8 mouse cellular contexts compared by ENCODE assay signal in genomic region chr7:100927287-100928000, GRCm38 (mm10). TPM values are rescaled to one million over a fixed set of nuclear protein-coding genes. Genes with fewer than 3 reads are reported as not detected.
DNase-seq lines count a peak whose midpoint lies in the region; ATAC-seq and TF ChIP-seq lines count a peak whose summit lies in the region.

No protein-coding gene starts in this region.

- H3K9me3 ChIP-seq in forebrain, embryonic 14.5 days (replicated peaks; ENCODE audit: control insufficient read depth, low read length): no peaks in the 10 kb centered on the region
- no peaks in the 10 kb centered on the region for H3K9me3 ChIP-seq in limb, embryonic 11.5 days (ENCODE audit: control insufficient read depth, low read length)
- H3K9me3 ChIP-seq in neural tube, embryonic 14.5 days (ENCODE audit: control insufficient read depth, low read length): no peaks in the 10 kb centered on the region

- H3K79me2 ChIP-seq in liver, adult 2 months (ENCODE audit: control insufficient read depth, insufficient read depth, low read length): no peaks in the 10 kb centered on the region

- peak overlapping the region; percentile 92 for H3K4me2 ChIP-seq in forebrain, embryonic 14.5 days (ENCODE audit: low read length)
- peak overlapping the region; percentile 60 for H3K4me2 ChIP-seq in limb, embryonic 11.5 days (ENCODE audit: low read depth, severe bottlenecking)
- peak overlapping the region; percentile 69 for H3K4me2 ChIP-seq in neural tube, embryonic 14.5 days (ENCODE audit: low read depth, low read length)

- peak overlapping the region; percentile 41 for H3K4me3 ChIP-seq in liver, adult 2 months (ENCODE audit: insufficient read depth, low read depth, low read length)
- peak overlapping the region; percentile 17 for H3K4me3 ChIP-seq in forebrain, embryonic 14.5 days (ENCODE audit: low read depth, low read length)
- peak overlapping the region; percentile 85 for H3K4me3 ChIP-seq in limb, embryonic 11.5 days (ENCODE audit: low read depth, low read length)
- H3K4me3 ChIP-seq in neural tube, embryonic 14.5 days (ENCODE audit: low read depth, low read length): peak overlapping the region; percentile 1; the same call in 1 of the 2 replicates

- H3K36me3 ChIP-seq in liver, adult 2 months (ENCODE audit: control insufficient read depth, insufficient read depth, low read length): no peaks in the 10 kb centered on the region
- H3K36me3 ChIP-seq in forebrain, embryonic 14.5 days (ENCODE audit: control insufficient read depth, insufficient read depth, low read length): no peaks in the 10 kb centered on the region
- H3K36me3 ChIP-seq in limb, embryonic 11.5 days (ENCODE audit: control insufficient read depth, insufficient read depth, low read length): peaks cover 1% of the 10 kb centered on the region
- H3K36me3 ChIP-seq in neural tube, embryonic 14.5 days (ENCODE audit: control insufficient read depth, insufficient read depth, low read length): no peaks in the 10 kb centered on the region

- no peak for TF ChIP-seq CTCF in liver, adult 2 months (IDR thresholded peaks at IDR 0.05; ENCODE audit: low read depth, low read length)

- no peak overlapping the region for H3K27ac ChIP-seq in liver, adult 2 months (replicated peaks; ENCODE audit: insufficient read depth, low read depth, low read length)
- H3K27ac ChIP-seq in forebrain, embryonic 14.5 days (ENCODE audit: low read depth, low read length): peak overlapping the region; percentile 27; the same call in 1 of the 2 replicates
- no peak overlapping the region for H3K27ac ChIP-seq in limb, embryonic 11.5 days (replicated peaks; ENCODE audit: low read depth, low read length)
- H3K27ac ChIP-seq in neural tube, embryonic 14.5 days (ENCODE audit: low read depth, low read length): no peak overlapping the region

- DNase-seq in liver, adult 2 months (ENCODE audit: extremely low read depth, low read depth, low spot score): no peak
- DNase-seq in liver: no peak
- no peak for DNase-seq in forebrain, embryonic 14.5 days (ENCODE audit: low spot score)
- DNase-seq in limb, embryonic 11.5 days (ENCODE audit: low spot score): no peak
- no peak for DNase-seq in cerebellum, postnatal 36 days
- DNase-seq in c-Kit-positive CD71-positive TER-119-positive erythroid progenitor cells, embryonic 14.5 days (ENCODE audit: low spot score): no peak
- no peak for DNase-seq in frontal cortex, postnatal 14 days (ENCODE audit: low spot score in 2 of 2)

- H3K9ac ChIP-seq in liver, adult 2 months (ENCODE audit: low read depth, low read length): peak overlapping the region; percentile 61
- H3K9ac ChIP-seq in forebrain, embryonic 14.5 days (ENCODE audit: low read length): peak overlapping the region; percentile 50
- peak overlapping the region; percentile 58 for H3K9ac ChIP-seq in limb, embryonic 11.5 days (ENCODE audit: low read length)
- no peak overlapping the region for H3K9ac ChIP-seq in neural tube, embryonic 14.5 days (replicated peaks; ENCODE audit: low read depth, low read length)

- H3K4me1 ChIP-seq in liver, adult 2 months (ENCODE audit: control insufficient read depth, insufficient read depth, low read length): no peaks in the 10 kb centered on the region
- peaks cover 64% of the 10 kb centered on the region for H3K4me1 ChIP-seq in forebrain, embryonic 14.5 days (ENCODE audit: control insufficient read depth, insufficient read depth, low read length)
- peaks cover 65% of the 10 kb centered on the region for H3K4me1 ChIP-seq in limb, embryonic 11.5 days (ENCODE audit: control insufficient read depth, insufficient read depth, low read length)
- peaks cover 22% of the 10 kb centered on the region for H3K4me1 ChIP-seq in neural tube, embryonic 14.5 days (ENCODE audit: control insufficient read depth, insufficient read depth, low read length)

- ATAC-seq in forebrain, embryonic 14.5 days: no peak
- ATAC-seq in limb, embryonic 11.5 days (ENCODE audit: insufficient number of reproducible peaks, low FRiP score, low TSS enrichment, low read depth): no peak
- ATAC-seq in neural tube, embryonic 14.5 days (ENCODE audit: low read depth): no peak

- TF ChIP-seq POLR2A in liver, adult 2 months (IDR thresholded peaks at IDR 0.05; ENCODE audit: extremely low read depth, insufficient read depth, low read length): no peak

- 56% methylated on average over 7 of the region's 7 CpGs for WGBS in liver, adult 2 months
- 19% methylated on average over 7 of the region's 7 CpGs for WGBS in forebrain, embryonic 14.5 days
- WGBS in limb, embryonic 11.5 days: 23% methylated on average over 7 of the region's 7 CpGs
- 43% methylated on average over 7 of the region's 7 CpGs for WGBS in neural tube, embryonic 14.5 days

- H3K27me3 ChIP-seq in liver, adult 2 months (ENCODE audit: control insufficient read depth, insufficient read depth, low read length): peaks cover 20% of the 10 kb centered on the region
- H3K27me3 ChIP-seq in forebrain, embryonic 14.5 days (replicated peaks; ENCODE audit: control insufficient read depth, insufficient read depth, low read length): 0 out of 2 replicates have a peak, but pooled peaks cover 6% of the 10 kb centered on the region
- H3K27me3 ChIP-seq in limb, embryonic 11.5 days (ENCODE audit: control insufficient read depth, insufficient read depth, low read length): no peaks in the 10 kb centered on the region
- H3K27me3 ChIP-seq in neural tube, embryonic 14.5 days (ENCODE audit: control insufficient read depth, insufficient read depth, low read length): peaks cover 13% of the 10 kb centered on the region

RNA-seq across cellular contexts. Expression of gene Arhgef17, which starts 4.5 kb away (rescaled TPM):
- total RNA-seq in liver, adult 2 months (2014; rRNA removed): 1.2 and 2.1 TPM in 2 replicates
- polyA plus RNA-seq in liver, adult 2 months (2012; rRNA removed): 1.4 and 1.8 TPM in 2 replicates
- 8.0 and 8.8 TPM in 2 replicates for polyA plus RNA-seq in forebrain, embryonic 14.5 days (2014; fragmentation: Nextera tagmentation; extraction: Ambion mirVana)
- polyA plus RNA-seq in limb, embryonic 11.5 days (2014; fragmentation: Nextera tagmentation; extraction: Ambion mirVana): 12.6 and 13.6 TPM in 2 replicates
- polyA plus RNA-seq in neural tube, embryonic 14.5 days (2014; fragmentation: Nextera tagmentation; extraction: Ambion mirVana): 12.1 and 12.7 TPM in 2 replicates

RNA-seq across cellular contexts. Expression of gene P2ry6, which starts 47.0 kb away (rescaled TPM):
- 0.92 and 1.5 TPM in 2 replicates for total RNA-seq in liver, adult 2 months (2014; rRNA removed)
- polyA plus RNA-seq in liver, adult 2 months (2012; rRNA removed): 1.6 and 4.3 TPM in 2 replicates
- polyA plus RNA-seq in forebrain, embryonic 14.5 days (2014; fragmentation: Nextera tagmentation; extraction: Ambion mirVana): 2.3 and 3.2 TPM in 2 replicates
- polyA plus RNA-seq in limb, embryonic 11.5 days (2014; fragmentation: Nextera tagmentation; extraction: Ambion mirVana): 1.6 and 2.5 TPM in 2 replicates
- polyA plus RNA-seq in neural tube, embryonic 14.5 days (2014; fragmentation: Nextera tagmentation; extraction: Ambion mirVana): 1.6 and 4.1 TPM in 2 replicates

Comparison
In these comparisons a context has a peak if more than half of its experiments do, and no peak if none do; other contexts are left out.
1. H3K4me3 ChIP-seq: peak in every context shown above with its lines; median percentile 85 in limb, embryonic 11.5 days; 41 in liver, adult 2 months; 17 in forebrain, embryonic 14.5 days; 1 in neural tube, embryonic 14.5 days.